Mouse (Mus musculus) limb, embryonic 12.5 days (tissue): ENCODE results near the gene Tor2a. TPM values are rescaled to one million over a fixed set of nuclear protein-coding genes. Genes with fewer than 3 reads are reported as not detected.

Source experiments
- ATAC-seq: fragments of 200-750 bp; cut with Nextera tagmentation; 2 replicates; pipeline ENCODE4 v1.8.0; 2017; ENCODE audit warnings: low read depth, moderate TSS enrichment; ENCODE audit not compliant: insufficient number of reproducible peaks, insufficient read depth, low FRiP score, low TSS enrichment
- H3K27ac ChIP-seq: fragments of 300-500 bp; sonication (generic); 2 replicates; pipeline ENCODE4 v1.5.1; 2016; ENCODE audit warnings: mild to moderate bottlenecking, moderate library complexity
- H3K27me3 ChIP-seq: fragments of 300-500 bp; sonication (generic); 2 replicates; pipeline ENCODE4 v1.6.1; 2016; ENCODE audit warnings: mild to moderate bottlenecking, moderate library complexity
- H3K36me3 ChIP-seq: fragments of 300-500 bp; sonication (generic); 2 replicates; pipeline ENCODE4 v1.6.1; 2016; ENCODE audit warnings: mild to moderate bottlenecking, moderate library complexity
- H3K4me1 ChIP-seq: fragments of 300-500 bp; sonication (generic); replicated peaks from 2 replicates; pipeline ENCODE4 v1.6.1; 2016
- H3K4me2 ChIP-seq: fragments of 300-500 bp; sonication (generic); 2 replicates; pipeline ENCODE4 v1.6.1; 2016; ENCODE audit warnings: mild to moderate bottlenecking, moderate library complexity
- H3K4me3 ChIP-seq: fragments of 300-500 bp; sonication (generic); replicated peaks from 2 replicates; pipeline ENCODE4 v1.5.1; 2016; ENCODE audit warnings: mild to moderate bottlenecking
- H3K9ac ChIP-seq: fragments of 300-500 bp; sonication (generic); replicated peaks from 2 replicates; pipeline ENCODE4 v1.6.1; 2016; ENCODE audit warnings: mild to moderate bottlenecking, moderate library complexity
- H3K9me3 ChIP-seq: fragments of 300-500 bp; sonication (generic); 2 replicates; pipeline ENCODE4 v1.6.1; 2016; ENCODE audit warnings: mild to moderate bottlenecking, moderate library complexity
- WGBS: fragments of 180-500 bp; shearing (Covaris S2); methylation state at CpG from one replicate; pipeline ENCODE4 v1.1.7; 2016; 5-methylcytosine and 5-hydroxymethylcytosine counted together
- polyA plus RNA-seq: library from polyadenylated mRNA; unstranded; fragments of >200 nt; fragmentation: Nextera tagmentation; extraction: Ambion mirVana; gene quantifications from 2 replicates; pipeline ENCODE4 v1.2.1, GENCODE M21; 2016

Gene Tor2a
- polyA plus RNA-seq, 1 experiment from 2014 or later: 58.8 TPM

DNA sequence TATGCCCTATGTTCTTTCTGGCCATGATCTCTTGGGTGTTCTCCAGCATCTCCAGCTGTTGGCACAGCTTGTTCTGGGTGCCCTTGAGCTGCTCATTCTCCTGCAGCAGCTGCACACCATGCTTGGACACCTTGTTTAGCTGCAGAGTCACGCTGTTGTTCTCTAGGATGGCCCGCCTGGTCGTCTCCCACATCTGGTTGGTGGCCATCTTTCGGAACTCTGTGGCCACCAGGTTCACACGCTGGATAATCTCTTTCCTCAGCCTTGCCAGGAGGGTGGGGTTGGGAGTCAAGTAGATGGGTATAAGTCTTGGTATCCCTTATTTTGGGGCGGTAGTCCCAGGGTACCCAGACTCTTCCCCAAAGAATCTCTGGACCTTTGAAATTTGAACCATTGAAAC, 22.7 kb downstream of the Tor2a start:
- Histone ChIP-seq H3K36me3 (no peaks in the 10 kb centered on the region), H3K9me3 (no peaks in the 10 kb centered on the region), H3K9ac (no peak overlapping the region), H3K27me3 (peaks cover 6% of the 10 kb centered on the region), H3K4me1 (peaks cover 20% of the 10 kb centered on the region), H3K27ac (no peak overlapping the region), H3K4me2 (no peak overlapping the region), H3K4me3 (no peak overlapping the region)
- 91% methylated on average over 6 of the region's 6 CpGs for WGBS
- ATAC-seq: no peak

DNA sequence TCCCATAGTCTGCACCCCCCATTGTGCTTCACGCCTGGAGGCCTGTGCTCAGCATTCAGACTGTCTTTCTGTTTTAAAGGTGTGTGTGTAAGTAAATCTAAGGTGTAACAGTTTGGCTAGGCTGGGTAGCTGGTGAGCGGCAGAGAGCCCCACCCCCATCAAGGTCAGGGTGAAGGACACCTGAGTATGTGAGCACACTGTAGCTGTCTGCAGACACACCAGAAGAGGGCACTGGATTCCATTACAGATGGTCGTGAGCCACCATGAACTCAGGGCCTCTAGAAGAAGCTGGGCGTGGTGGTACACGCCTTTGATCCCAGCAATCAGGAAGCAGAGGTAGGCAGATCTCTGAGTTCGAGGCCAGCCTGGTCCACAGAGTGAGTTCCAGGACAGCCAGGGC, 24.7 kb downstream of the Tor2a start:
- H3K27ac ChIP-seq: no peak overlapping the region
- H3K9me3 ChIP-seq: no peaks in the 10 kb centered on the region
- no peaks in the 10 kb centered on the region for H3K36me3 ChIP-seq
- H3K27me3 ChIP-seq: peaks cover under 1% of the 10 kb centered on the region; the same call in 1 of the 2 replicates
- H3K4me2 ChIP-seq: no peak overlapping the region
- H3K4me3 ChIP-seq: no peak overlapping the region
- H3K4me1 ChIP-seq: peaks cover 6% of the 10 kb centered on the region; the same call in 1 of the 2 replicates
- 76% methylated on average over 6 of the region's 6 CpGs for WGBS
- H3K9ac ChIP-seq: no peak overlapping the region
- no peak for ATAC-seq

DNA sequence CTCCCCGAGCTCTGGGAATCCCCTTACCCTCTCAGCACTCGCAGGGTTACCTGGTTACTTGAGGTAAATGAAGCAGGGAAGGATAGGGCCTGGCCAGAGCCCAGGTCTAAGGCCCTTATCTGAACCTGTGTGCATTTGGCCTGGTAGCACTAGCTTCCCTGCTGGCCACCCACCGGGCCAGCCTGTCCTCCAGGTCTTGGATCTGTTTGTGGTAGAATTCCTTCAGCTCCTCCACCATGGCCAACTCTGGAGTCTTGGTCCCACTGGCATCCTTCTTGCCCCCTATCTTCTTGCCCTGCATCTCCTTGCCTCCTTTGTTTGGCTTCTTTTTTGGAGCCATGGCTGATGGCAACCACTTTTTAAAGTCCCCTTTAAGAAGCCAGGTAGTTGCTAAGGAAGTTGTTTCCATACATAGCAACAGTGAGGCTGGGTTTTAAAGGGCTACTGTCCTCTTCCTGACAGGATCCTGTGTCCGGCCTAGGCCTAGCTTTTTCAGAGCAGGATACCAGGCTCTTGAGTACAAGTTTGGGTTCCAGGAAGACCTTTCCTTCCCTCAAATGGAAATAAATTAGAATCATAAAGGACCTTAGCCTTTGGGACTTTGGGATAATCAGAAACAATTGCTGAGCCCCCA, 27.1 kb downstream of the Tor2a start, which contains the start of gene Cfap157:
Gene Cfap157, minus strand, starts transcription at position 381 of the 634 bp plus-strand sequence.
- Histone ChIP-seq H3K9ac (no peak within 1 kb of the TSS), H3K4me1 (peaks cover 6% of the 10 kb centered on the region; the same call in 1 of the 2 replicates), H3K4me3 (no peak within 1 kb of the TSS), H3K27me3 (no peaks in the 10 kb centered on the region; the same call in 1 of the 2 replicates), H3K36me3 (no peaks in the 10 kb centered on the region), H3K9me3 (no peaks in the 10 kb centered on the region), H3K27ac (0 out of 2 replicates have a peak within 1 kb of the TSS, but pooled peaks have one; percentile 9), H3K4me2 (no peak within 1 kb of the TSS)
- 58% methylated on average over 4 of the region's 4 CpGs for WGBS
- no peak for ATAC-seq

DNA sequence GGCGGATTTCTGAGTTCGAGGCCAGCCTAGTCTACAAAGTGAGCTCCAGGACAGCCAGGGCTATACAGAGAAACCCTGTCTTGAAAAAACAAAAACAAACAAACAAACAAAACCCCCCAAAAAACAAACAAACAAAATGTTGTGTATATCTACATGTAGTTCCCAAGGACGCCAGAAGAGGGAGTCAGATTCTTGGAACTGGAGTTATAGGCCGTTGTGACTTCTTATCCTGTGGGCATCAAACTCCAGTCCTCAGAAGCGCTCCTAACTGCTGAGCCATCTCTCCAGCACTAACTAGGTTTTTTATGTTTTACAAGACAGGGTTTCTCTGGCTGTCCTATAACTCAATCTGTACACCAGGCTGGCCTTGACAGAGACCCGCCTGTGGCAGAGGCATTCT, 30.1 kb downstream of the Tor2a start:
- ATAC-seq: no peak
- Histone ChIP-seq H3K4me2 (no peak overlapping the region), H3K4me1 (peaks cover 6% of the 10 kb centered on the region; the same call in 1 of the 2 replicates), H3K9ac (no peak overlapping the region), H3K4me3 (no peak overlapping the region), H3K9me3 (no peaks in the 10 kb centered on the region), H3K27me3 (no peaks in the 10 kb centered on the region), H3K27ac (no peak overlapping the region), H3K36me3 (0 out of 2 replicates have a peak, but pooled peaks cover 5% of the 10 kb centered on the region)
- 50% methylated on average over 6 of the region's 6 CpGs for WGBS

DNA sequence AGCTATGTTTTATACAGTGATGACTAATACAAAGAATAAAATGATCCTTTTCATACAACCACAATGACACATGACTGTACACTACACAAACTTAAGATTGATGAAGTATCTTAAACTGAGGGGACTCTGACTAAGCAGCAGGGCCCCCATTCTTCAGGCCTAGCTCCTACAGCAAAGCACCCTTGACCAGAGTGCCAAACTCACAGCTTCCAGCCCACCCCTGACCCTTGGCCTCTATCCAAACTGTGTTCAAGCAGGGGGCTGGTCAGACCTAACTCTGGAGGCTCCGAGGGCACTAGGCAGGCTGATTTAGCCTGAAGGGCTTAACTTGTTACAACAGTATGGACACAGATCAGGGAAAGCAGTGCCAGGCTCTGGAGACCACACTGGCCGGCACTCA, 31.5 kb downstream of the Tor2a start:
- peaks cover 6% of the 10 kb centered on the region; the same call in 1 of the 2 replicates for H3K4me1 ChIP-seq
- peaks cover 5% of the 10 kb centered on the region; the same call in 1 of the 2 replicates for H3K36me3 ChIP-seq
- no peak overlapping the region for H3K4me2 ChIP-seq
- H3K27ac ChIP-seq: no peak overlapping the region; the same call in 1 of the 2 replicates
- H3K9ac ChIP-seq: no peak overlapping the region
- no peak for ATAC-seq
- no peaks in the 10 kb centered on the region for H3K9me3 ChIP-seq
- H3K27me3 ChIP-seq: no peaks in the 10 kb centered on the region
- WGBS: 49% methylated on average over 2 of the region's 2 CpGs
- H3K4me3 ChIP-seq: no peak overlapping the region

DNA sequence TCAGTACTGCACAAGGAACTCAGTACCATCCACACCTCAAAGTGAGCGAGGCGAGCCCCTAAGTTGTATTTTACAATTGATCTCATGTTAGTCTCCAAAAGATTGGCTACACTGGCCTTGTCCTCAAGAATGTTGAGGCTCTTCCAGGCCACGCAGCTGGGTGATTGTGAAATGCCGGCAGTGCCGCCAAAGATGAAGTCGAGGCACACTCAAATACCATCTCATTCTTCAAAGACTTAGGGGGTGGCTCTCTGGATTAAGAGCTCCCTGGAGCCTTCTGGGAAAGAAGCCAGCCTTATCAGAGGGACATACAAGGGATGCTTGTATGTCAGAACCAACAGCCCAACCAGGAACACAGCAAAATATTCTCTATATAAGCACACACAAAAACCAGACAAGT, 34.3 kb downstream of the Tor2a start:
- Histone ChIP-seq H3K4me3 (no peak overlapping the region), H3K36me3 (peaks cover 30% of the 10 kb centered on the region), H3K9me3 (no peaks in the 10 kb centered on the region), H3K9ac (no peak overlapping the region), H3K27ac (no peak overlapping the region), H3K4me1 (no peaks in the 10 kb centered on the region), H3K4me2 (no peak overlapping the region), H3K27me3 (no peaks in the 10 kb centered on the region)
- 84% methylated on average over 6 of the region's 6 CpGs for WGBS
- no peak for ATAC-seq

DNA sequence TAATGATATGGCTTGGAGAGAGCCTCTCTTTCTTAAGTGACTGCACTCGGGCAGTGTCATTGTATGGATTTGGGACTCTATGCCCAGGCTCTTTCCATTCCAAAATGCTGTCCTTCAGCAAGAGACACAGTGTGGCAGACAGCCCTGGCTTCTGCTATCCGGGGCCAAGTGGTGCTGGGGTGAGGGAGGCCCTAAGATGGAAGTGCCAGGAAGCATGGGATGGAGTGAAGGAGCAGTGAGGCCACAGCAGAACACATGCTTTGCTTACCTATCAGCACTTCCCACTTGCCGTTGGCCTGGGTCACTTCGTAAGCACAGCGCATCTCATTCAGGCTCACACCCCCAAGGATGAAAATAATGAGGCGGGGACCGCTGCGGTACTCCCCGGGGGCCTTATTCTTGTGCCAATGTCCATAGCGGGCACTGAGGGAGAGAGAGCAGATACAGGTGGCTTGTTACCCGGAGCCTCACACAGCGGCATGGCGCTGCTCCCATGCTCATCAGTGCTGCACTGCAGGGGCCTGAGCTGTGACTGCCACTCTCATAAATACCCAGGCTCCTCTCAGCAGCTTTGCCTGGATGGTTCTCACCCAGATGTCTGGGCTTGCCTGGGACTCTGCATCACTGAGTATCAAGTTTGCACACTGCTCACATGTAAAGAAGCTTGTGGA, 38.8 kb downstream of the Tor2a start:
- Histone ChIP-seq H3K27ac (no peak overlapping the region), H3K9ac (no peak overlapping the region), H3K4me1 (no peaks in the 10 kb centered on the region), H3K4me2 (no peak overlapping the region), H3K9me3 (no peaks in the 10 kb centered on the region), H3K36me3 (peaks cover 69% of the 10 kb centered on the region), H3K27me3 (no peaks in the 10 kb centered on the region), H3K4me3 (no peak overlapping the region)
- WGBS: 88% methylated on average over 13 of the region's 13 CpGs
- ATAC-seq: no peak

DNA sequence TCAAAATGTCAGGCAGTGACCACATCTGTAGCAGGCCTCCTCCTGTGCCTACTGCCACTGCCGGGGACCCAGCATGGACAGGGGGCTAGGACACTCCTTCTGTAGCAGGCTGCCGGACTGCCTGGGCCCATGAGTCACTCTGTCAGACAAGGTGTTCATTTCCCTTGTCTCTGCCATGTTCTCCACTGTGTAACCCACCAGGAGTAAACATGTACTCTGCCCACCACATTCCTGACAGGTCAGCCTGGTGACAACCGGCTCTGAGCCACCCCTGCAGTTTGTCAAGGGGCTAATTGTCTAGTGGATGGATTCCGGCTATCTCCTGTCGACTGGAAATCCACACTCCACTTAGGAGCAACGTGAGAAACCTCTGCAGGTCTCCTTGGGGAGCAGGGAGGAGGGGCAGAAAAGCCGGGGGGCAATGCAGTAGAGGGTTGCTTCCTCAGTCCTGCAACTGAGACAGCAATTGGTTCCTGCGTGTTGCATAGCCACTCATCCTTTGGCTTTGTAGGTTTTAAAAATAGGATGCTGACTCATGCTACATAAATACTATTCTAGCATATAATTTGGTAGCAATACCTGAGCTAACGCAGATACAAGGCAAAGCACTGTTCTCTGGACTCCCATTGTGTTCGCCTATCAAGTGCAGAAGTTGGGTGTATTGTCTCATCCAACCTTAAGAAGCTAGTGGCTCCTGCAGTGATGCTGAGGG, 41.4 kb downstream of the Tor2a start:
- no peak for ATAC-seq
- no peaks in the 10 kb centered on the region for H3K27me3 ChIP-seq
- no peaks in the 10 kb centered on the region for H3K9me3 ChIP-seq
- no peak overlapping the region for H3K9ac ChIP-seq
- H3K27ac ChIP-seq: no peak overlapping the region
- H3K36me3 ChIP-seq: peaks cover 76% of the 10 kb centered on the region
- H3K4me3 ChIP-seq: no peak overlapping the region
- no peaks in the 10 kb centered on the region for H3K4me1 ChIP-seq
- WGBS: 61% methylated on average over 10 of the region's 10 CpGs
- no peak overlapping the region for H3K4me2 ChIP-seq

DNA sequence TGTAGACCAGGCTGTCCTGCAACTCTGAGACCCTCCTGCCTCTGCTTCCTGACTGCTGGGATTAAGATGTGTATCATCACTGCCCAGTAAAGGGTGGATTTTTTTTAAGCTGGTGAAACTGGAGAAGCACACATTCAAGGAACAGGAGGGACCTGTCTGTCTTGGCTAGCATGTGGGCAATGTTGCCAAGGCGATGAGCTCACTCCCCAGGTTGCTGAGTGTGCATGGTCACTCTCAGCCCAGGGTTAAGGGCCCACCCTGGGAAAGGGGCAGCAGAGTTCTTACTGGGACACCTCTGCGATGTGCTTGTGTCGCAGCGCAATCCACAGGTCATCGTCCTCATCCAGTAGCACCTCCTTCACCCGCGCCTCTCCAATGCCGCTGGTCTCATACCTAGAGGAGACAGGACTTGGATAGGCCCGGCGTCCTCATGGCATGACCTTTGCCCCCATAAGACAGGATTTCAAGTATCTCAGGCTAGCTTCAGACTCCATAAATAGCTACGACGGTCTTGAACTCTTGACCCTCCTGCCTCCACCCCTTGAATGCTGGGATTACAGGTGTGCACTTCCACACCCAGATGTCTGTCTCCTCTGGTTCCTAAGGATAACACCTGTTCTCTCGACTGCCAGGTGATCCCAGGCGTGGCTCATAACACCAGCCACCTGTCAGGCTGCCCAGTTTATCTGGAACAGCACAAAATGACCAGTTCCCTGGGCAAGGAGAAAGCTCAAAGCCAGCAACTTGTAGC, 52.0 kb downstream of the Tor2a start:
- Histone ChIP-seq H3K4me3 (no peak overlapping the region), H3K9ac (no peak overlapping the region), H3K4me1 (peaks cover 4% of the 10 kb centered on the region), H3K9me3 (no peaks in the 10 kb centered on the region), H3K4me2 (no peak overlapping the region), H3K36me3 (peaks cover 64% of the 10 kb centered on the region), H3K27me3 (no peaks in the 10 kb centered on the region), H3K27ac (no peak overlapping the region)
- ATAC-seq: 0 out of 2 replicates have a peak, but pooled peaks have one; percentile 15
- 87% methylated on average over 14 of the region's 14 CpGs for WGBS
